Mouse (Mus musculus): ENCODE data around the gene Tnik. TPM values are rescaled to one million over a fixed set of nuclear protein-coding genes. Genes with fewer than 3 reads are reported as not detected.

Tnik gene
- polyA plus RNA-seq, 1 experiment from 2014 or later: 20.7 TPM

GRCm38 (mm10) chr3:28303915-28304314 lies 40.9 kb downstream of the Tnik start:
- ATAC-seq (no peak), DNase-seq (ENCODE audit: low read depth, low spot score) (no peak)
- in situ Hi-C loops (cut with MboI; ENCODE audit: low pct_unique_long_range_greater_than_20kb): no loop called here
- ChIA-PET CTCF (interaction anchor here (0.7 to 1.3 kb wide), 2 partner anchors 10 to 22 kb away, joined by 3 read pairs; no protein-coding TSS in a partner anchor), POLR2A (no interaction called here)
- TF ChIP-seq CTCF (IDR thresholded peaks at IDR 0.05): no peak
- H3K27me3 ChIP-seq: no peaks in the 10 kb centered on the region

DNA sequence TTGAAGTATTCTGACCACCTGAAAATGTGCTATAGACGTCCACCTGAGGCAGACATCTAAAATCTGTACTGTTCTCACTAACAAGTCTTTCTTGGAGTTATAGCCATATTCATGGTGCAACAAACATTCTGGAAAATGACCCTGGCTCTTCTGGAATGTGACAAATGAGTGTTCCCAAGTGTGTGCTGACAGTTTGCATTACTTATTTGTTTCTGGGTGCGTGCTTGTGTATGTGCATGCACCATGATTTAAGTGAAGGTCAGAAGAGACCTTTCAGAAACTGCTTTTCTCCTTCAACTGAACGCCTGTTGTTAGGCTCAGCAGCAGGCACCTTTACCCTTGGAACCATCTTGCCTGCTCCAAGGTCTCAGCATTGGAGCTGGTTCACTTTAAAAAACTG lies 43.8 kb downstream of the Tnik start:
- no peak for DNase-seq (ENCODE audit: low read depth, low spot score)
- ChIA-PET CTCF (interaction anchor here (0.8 to 1.2 kb wide), 2 partner anchors 21 to 33 kb away, joined by 3 read pairs; no protein-coding TSS in a partner anchor), POLR2A (no interaction called here)
- H3K27me3 ChIP-seq: no peaks in the 10 kb centered on the region
- no peak for ATAC-seq
- no peak for TF ChIP-seq CTCF (IDR thresholded peaks at IDR 0.05)
- in situ Hi-C loops (cut with MboI; ENCODE audit: low pct_unique_long_range_greater_than_20kb): no loop called here

GRCm38 (mm10) chr3:28314438-28314837 lies 51.4 kb downstream of the Tnik start:
- in situ Hi-C loops (cut with MboI; ENCODE audit: low pct_unique_long_range_greater_than_20kb): no loop called here
- CTCF ChIA-PET: interaction anchor here (1.0 to 1.5 kb wide), 2 partner anchors 10 to 13 kb away, joined by 3 to 5 read pairs; no protein-coding TSS in a partner anchor
- no peaks in the 10 kb centered on the region for H3K27me3 ChIP-seq
- POLR2A ChIA-PET: no interaction called here
- no peak for ATAC-seq
- TF ChIP-seq CTCF (IDR thresholded peaks at IDR 0.05): no peak
- no peak for DNase-seq (ENCODE audit: low read depth, low spot score)

- ChIA-PET POLR2A (no interaction called here), CTCF (interaction anchor here (1.1 to 2.7 kb wide), 5 partner anchors 12 to 31 kb away, joined by 3 to 9 read pairs (median 3); no protein-coding TSS in a partner anchor)
- TF ChIP-seq CTCF (IDR thresholded peaks at IDR 0.05): no peak
- H3K27me3 ChIP-seq: no peaks in the 10 kb centered on the region
- ATAC-seq (no peak), DNase-seq (ENCODE audit: low read depth, low spot score) (no peak)
- in situ Hi-C loops (cut with MboI; ENCODE audit: low pct_unique_long_range_greater_than_20kb): no loop called here
These were observed 54.3 kb downstream of the Tnik start for GRCm38 (mm10) chr3:28317339-28317738.

DNA sequence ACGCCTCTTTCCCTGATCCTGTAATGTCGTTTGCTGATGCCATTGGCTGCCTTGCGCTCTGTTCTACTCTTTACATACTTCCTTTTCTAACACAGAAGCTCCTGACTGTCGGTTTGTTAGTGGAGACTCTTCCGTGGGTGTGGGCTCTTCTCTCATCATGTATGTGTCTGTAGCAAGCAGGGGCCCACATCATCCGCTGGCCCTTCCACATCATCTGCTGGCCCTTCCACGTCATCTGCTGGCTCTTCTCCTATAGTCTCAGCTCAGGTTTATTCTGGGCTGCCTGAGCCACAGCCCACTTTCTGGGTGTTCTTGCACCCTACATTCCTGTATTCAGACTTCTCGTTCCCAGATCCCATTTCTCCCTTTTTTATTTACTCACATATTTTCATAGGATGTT lies 58.6 kb downstream of the Tnik start:
- POLR2A ChIA-PET: interaction anchor here (1.0 kb wide), 1 partner anchor 31 kb away, joined by 3 read pairs; no protein-coding TSS in a partner anchor
- TF ChIP-seq CTCF (IDR thresholded peaks at IDR 0.05): no peak
- in situ Hi-C loops (cut with MboI; ENCODE audit: low pct_unique_long_range_greater_than_20kb): no loop called here
- DNase-seq (ENCODE audit: low read depth, low spot score) (no peak), ATAC-seq (no peak)
- CTCF ChIA-PET: interaction anchor here (0.8 kb wide), 1 partner anchor 9 kb away, joined by 3 read pairs; no protein-coding TSS in a partner anchor
- H3K27me3 ChIP-seq: no peaks in the 10 kb centered on the region

- TF ChIP-seq CTCF (IDR thresholded peaks at IDR 0.05): no peak
- CTCF ChIA-PET: interaction anchor here (1.5 to 1.9 kb wide), 3 partner anchors 11 to 218 kb away, joined by 3 to 5 read pairs (median 4); no protein-coding TSS in a partner anchor
- no peak for DNase-seq (ENCODE audit: low read depth, low spot score)
- in situ Hi-C loops (cut with MboI; ENCODE audit: low pct_unique_long_range_greater_than_20kb): no loop called here
- POLR2A ChIA-PET: no interaction called here
- no peaks in the 10 kb centered on the region for H3K27me3 ChIP-seq
- ATAC-seq: no peak
These were observed 62.7 kb downstream of the Tnik start for GRCm38 (mm10) chr3:28325613-28326233.

DNA sequence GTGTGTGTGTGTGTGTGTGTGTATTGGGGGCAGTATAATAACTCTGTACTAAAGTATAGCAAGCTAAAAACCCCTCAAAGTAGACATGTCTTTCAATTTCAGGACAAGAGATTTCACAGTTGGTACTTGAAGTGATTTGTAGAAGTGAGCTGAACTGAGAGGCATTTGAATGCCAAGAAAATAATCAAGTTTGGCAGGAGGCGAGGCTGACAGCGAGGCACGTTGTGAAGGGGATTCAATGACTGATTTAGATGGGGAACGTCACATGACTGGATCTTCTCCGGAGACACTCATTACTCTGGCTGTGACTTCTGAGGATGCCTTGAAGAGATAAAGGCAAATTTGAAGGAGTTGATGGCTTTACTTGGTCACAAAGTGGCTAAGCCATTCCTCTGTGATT lies 69.3 kb downstream of the Tnik start:
- no peak for TF ChIP-seq CTCF (IDR thresholded peaks at IDR 0.05)
- no peaks in the 10 kb centered on the region for H3K27me3 ChIP-seq
- no peak for DNase-seq (ENCODE audit: low read depth, low spot score)
- ChIA-PET CTCF (no interaction called here), POLR2A (no interaction called here)
- no peak for ATAC-seq
- in situ Hi-C loops (cut with MboI; ENCODE audit: low pct_unique_long_range_greater_than_20kb): no loop called here

GRCm38 (mm10) chr3:28333869-28334268 lies 70.9 kb downstream of the Tnik start:
- TF ChIP-seq CTCF (IDR thresholded peaks at IDR 0.05): no peak
- ChIA-PET POLR2A (no interaction called here), CTCF (interaction anchor here (1.4 to 1.8 kb wide), 3 partner anchors 17 to 38 kb away, joined by 3 read pairs; no protein-coding TSS in a partner anchor)
- no peak for DNase-seq (ENCODE audit: low read depth, low spot score)
- no peak for ATAC-seq
- H3K27me3 ChIP-seq: no peaks in the 10 kb centered on the region
- in situ Hi-C loops (cut with MboI; ENCODE audit: low pct_unique_long_range_greater_than_20kb): no loop called here

GRCm38 (mm10) chr3:28334547-28334946 lies 71.5 kb downstream of the Tnik start:
- POLR2A ChIA-PET: no interaction called here
- TF ChIP-seq CTCF (IDR thresholded peaks at IDR 0.05): no peak
- CTCF ChIA-PET: interaction anchor here (1.4 to 2.0 kb wide), 5 partner anchors 10 to 39 kb away, joined by 3 to 8 read pairs (median 3); no protein-coding TSS in a partner anchor
- ATAC-seq (no peak), DNase-seq (ENCODE audit: low read depth, low spot score) (no peak)
- H3K27me3 ChIP-seq: no peaks in the 10 kb centered on the region
- in situ Hi-C loops (cut with MboI; ENCODE audit: low pct_unique_long_range_greater_than_20kb): no loop called here

- ChIA-PET CTCF (interaction anchor here (1.0 to 3.0 kb wide), 3 partner anchors 12 to 34 kb away, joined by 3 to 11 read pairs (median 3); no protein-coding TSS in a partner anchor), POLR2A (interaction anchor here (0.6 kb wide), 1 partner anchor 406 kb away, joined by 3 read pairs; no protein-coding TSS in a partner anchor)
- TF ChIP-seq CTCF (IDR thresholded peaks at IDR 0.05): no peak
- H3K27me3 ChIP-seq: no peaks in the 10 kb centered on the region
- in situ Hi-C loops (cut with MboI; ENCODE audit: low pct_unique_long_range_greater_than_20kb): no loop called here
- ATAC-seq: no peak
- no peak for DNase-seq (ENCODE audit: low read depth, low spot score)
These were observed 77.1 kb downstream of the Tnik start for GRCm38 (mm10) chr3:28340071-28340470.

DNA sequence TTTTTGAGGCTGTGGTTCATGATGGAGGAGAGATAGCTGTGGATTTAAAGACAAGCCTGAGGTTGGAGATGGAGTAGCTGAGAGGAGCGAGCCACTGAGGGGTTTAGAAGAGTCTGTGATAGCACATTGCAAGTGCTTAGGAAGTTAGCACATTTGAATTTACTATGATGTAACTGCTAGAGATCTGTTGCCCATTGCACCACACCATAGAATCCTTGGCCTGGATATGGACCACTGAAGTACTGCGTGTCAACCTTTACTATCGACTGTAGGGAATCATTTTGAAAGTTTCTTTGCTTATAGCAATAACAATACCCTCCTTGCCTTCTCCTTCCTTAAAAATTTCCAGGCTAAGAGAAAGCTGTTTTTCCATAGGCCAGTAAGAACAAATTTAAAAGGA lies 80.2 kb downstream of the Tnik start:
- no peak for TF ChIP-seq CTCF (IDR thresholded peaks at IDR 0.05)
- DNase-seq (ENCODE audit: low read depth, low spot score) (no peak), ATAC-seq (no peak)
- H3K27me3 ChIP-seq: no peaks in the 10 kb centered on the region
- CTCF ChIA-PET: no interaction called here
- in situ Hi-C loops (cut with MboI; ENCODE audit: low pct_unique_long_range_greater_than_20kb): no loop called here
- POLR2A ChIA-PET: interaction anchor here (1.0 to 2.3 kb wide), 2 partner anchors 8 to 14 kb away, joined by 3 to 5 read pairs; no protein-coding TSS in a partner anchor
